Mouse (Mus musculus) liver, postnatal 0 days (tissue): ENCODE results near the gene Igflr1. TPM values are rescaled to one million over a fixed set of nuclear protein-coding genes. Genes with fewer than 3 reads are reported as not detected.

Source experiments
- ATAC-seq: fragments of 200-750 bp; cut with Nextera tagmentation; 2 replicates; pipeline ENCODE4 v1.8.0; 2017; ENCODE audit warnings: mild to moderate bottlenecking, moderate library complexity
- DNase-seq: peaks from one replicate; pipeline ENCODE4 v3.0.0-alpha.2; 2016
- H3K27ac ChIP-seq: fragments of 300-500 bp; sonication (generic); 2 replicates; pipeline ENCODE4 v1.5.1; 2014; ENCODE audit warnings: antibody characterized with exemption, moderate library complexity, mild to moderate bottlenecking, low read depth
- H3K27me3 ChIP-seq: fragments of 300-500 bp; sonication (generic); 2 replicates; pipeline ENCODE4 v1.6.1; 2014; ENCODE audit warnings: low read length, control low read depth, mixed read lengths; ENCODE audit not compliant: insufficient read depth
- H3K36me3 ChIP-seq: fragments of 300-500 bp; sonication (generic); replicated peaks from 2 replicates; pipeline ENCODE4 v1.6.1; 2014; ENCODE audit warnings: mild to moderate bottlenecking, control low read depth, low read length, moderate library complexity, mixed read lengths; ENCODE audit not compliant: insufficient read depth
- H3K4me1 ChIP-seq: fragments of 300-500 bp; sonication (generic); 2 replicates; pipeline ENCODE4 v1.6.1; 2014; ENCODE audit warnings: antibody characterized with exemption, mild to moderate bottlenecking, control low read depth; ENCODE audit not compliant: insufficient read depth
- H3K4me2 ChIP-seq: fragments of 300-500 bp; sonication (generic); 2 replicates; pipeline ENCODE4 v1.6.1; 2014; ENCODE audit warnings: low read depth, mild to moderate bottlenecking, low read length, moderate library complexity, mixed read lengths
- H3K4me3 ChIP-seq: fragments of 300-500 bp; sonication (generic); 2 replicates; pipeline ENCODE4 v1.5.1; 2014; ENCODE audit warnings: low read depth, low read length
- H3K9ac ChIP-seq: fragments of 300-500 bp; sonication (generic); replicated peaks from 2 replicates; pipeline ENCODE4 v1.6.1; 2014; ENCODE audit warnings: mild to moderate bottlenecking, moderate library complexity
- H3K9me3 ChIP-seq: fragments of 300-500 bp; sonication (generic); 2 replicates; pipeline ENCODE4 v1.6.1; 2016; ENCODE audit warnings: mild to moderate bottlenecking, control low read depth, low read length, mixed read lengths
- CTCF ChIP-seq: sonication (generic); IDR thresholded peaks from 2 replicates; pipeline ENCODE4 v1.5.1; 2016; ENCODE audit warnings: antibody characterized with exemption, low read depth
- EP300 ChIP-seq: IDR thresholded peaks from 2 replicates; pipeline ENCODE4 v1.6.1; 2016; ENCODE audit warnings: antibody characterized with exemption, low read depth, mild to moderate bottlenecking
- WGBS: fragments of 180-500 bp; shearing (Covaris S2); extraction: QIAGEN DNeasy Blood & Tissue Kit; methylation state at CpG from one replicate; pipeline ENCODE4 v1.1.7; 2014; ENCODE audit not compliant: insufficient replicate concordance; 5-methylcytosine and 5-hydroxymethylcytosine counted together
- polyA plus RNA-seq: library from polyadenylated mRNA; unstranded; fragments of >200 nt; fragmentation: Nextera tagmentation; extraction: Ambion mirVana; gene quantifications from 2 replicates; pipeline ENCODE4 v1.2.1, GENCODE M21; 2015

Gene Igflr1
- polyA plus RNA-seq, 1 experiment from 2014 or later, result 1.2 TPM

GRCm38 (mm10) chr7:30598786-30599185 is 33.6 kb downstream of the Igflr1 start, which contains the start of gene Zbtb32:
Gene Zbtb32 (minus strand): TSS chr7:30598909.
- H3K9ac ChIP-seq, result 0 out of 2 replicates have a peak within 1 kb of the TSS, but pooled peaks have one; percentile 41
- DNase-seq (no peak), ATAC-seq (no peak)
- 87% methylated on average over 12 of the region's 12 CpGs for WGBS
- peaks cover 16% of the 10 kb centered on the region for H3K4me1 ChIP-seq
- TF ChIP-seq CTCF (no peak), EP300 (no peak)
- no peaks in the 10 kb centered on the region for H3K9me3 ChIP-seq
- no peaks in the 10 kb centered on the region for H3K36me3 ChIP-seq
- no peak within 1 kb of the TSS for H3K4me3 ChIP-seq
- H3K4me2 ChIP-seq, result peak within 1 kb of the TSS; percentile 40; the same call in 1 of the 2 replicates
- H3K27ac ChIP-seq, result no peak within 1 kb of the TSS; the same call in 1 of the 2 replicates
- no peaks in the 10 kb centered on the region for H3K27me3 ChIP-seq

GRCm38 (mm10) chr7:30599933-30600353 is 34.7 kb downstream of the Igflr1 start:
- whole genome bisulfite sequencing, result 5% methylated on average over 16 of the region's 16 CpGs
- H3K4me2 ChIP-seq, result peak overlapping the region; percentile 40

GRCm38 (mm10) chr7:30600651-30601050 is 35.4 kb downstream of the Igflr1 start:
- no peak overlapping the region for H3K4me3 ChIP-seq
- no peak for TF ChIP-seq CTCF
- no peak for TF ChIP-seq EP300
- H3K9ac ChIP-seq, result no peak overlapping the region
- no peak overlapping the region for H3K4me2 ChIP-seq
- no peak for DNase-seq
- peaks cover 13% of the 10 kb centered on the region for H3K4me1 ChIP-seq
- H3K9me3 ChIP-seq, result no peaks in the 10 kb centered on the region
- H3K27ac ChIP-seq, result no peak overlapping the region
- no peaks in the 10 kb centered on the region for H3K36me3 ChIP-seq
- WGBS, result 70% methylated on average over 7 of the region's 7 CpGs
- H3K27me3 ChIP-seq, result no peaks in the 10 kb centered on the region
- ATAC-seq, result no peak

More at GRCm38 (mm10) chr7:30599933-30600353, 34.7 kb downstream of the Igflr1 start:
- TF ChIP-seq CTCF, result no peak
- no peak for TF ChIP-seq EP300
- H3K4me3 ChIP-seq, result no peak overlapping the region
- H3K4me1 ChIP-seq, result peaks cover 13% of the 10 kb centered on the region
- H3K36me3 ChIP-seq, result no peaks in the 10 kb centered on the region
- no peak overlapping the region for H3K27ac ChIP-seq
- ATAC-seq (peak; percentile 99), DNase-seq (peak; percentile 92)
- H3K9ac ChIP-seq, result 0 out of 2 replicates have a peak overlapping the region, but pooled peaks have one; percentile 41
- no peaks in the 10 kb centered on the region for H3K9me3 ChIP-seq
- no peaks in the 10 kb centered on the region for H3K27me3 ChIP-seq

- no peak overlapping the region for H3K27ac ChIP-seq
- ATAC-seq (no peak), DNase-seq (no peak)
- no peaks in the 10 kb centered on the region for H3K9me3 ChIP-seq
- no peaks in the 10 kb centered on the region for H3K27me3 ChIP-seq
- TF ChIP-seq CTCF (no peak), EP300 (no peak)
- H3K36me3 ChIP-seq, result no peaks in the 10 kb centered on the region
- WGBS, result 53% methylated on average over 3 of the region's 3 CpGs
- no peak overlapping the region for H3K4me2 ChIP-seq
- H3K4me3 ChIP-seq, result no peak overlapping the region
- peaks cover 13% of the 10 kb centered on the region for H3K4me1 ChIP-seq
- H3K9ac ChIP-seq, result no peak overlapping the region
These were observed 37.4 kb downstream of the Igflr1 start for GRCm38 (mm10) chr7:30602583-30602982.

GRCm38 (mm10) chr7:30604424-30604823 is 39.2 kb downstream of the Igflr1 start:
- H3K4me1 ChIP-seq, result peaks cover 13% of the 10 kb centered on the region
- WGBS, result 51% methylated on average over 8 of the region's 8 CpGs
- no peaks in the 10 kb centered on the region for H3K27me3 ChIP-seq
- DNase-seq, result no peak
- H3K4me2 ChIP-seq, result no peak overlapping the region
- H3K4me3 ChIP-seq, result no peak overlapping the region
- H3K36me3 ChIP-seq, result no peaks in the 10 kb centered on the region
- H3K9me3 ChIP-seq, result no peaks in the 10 kb centered on the region
- ATAC-seq, result no peak
- no peak for TF ChIP-seq EP300
- TF ChIP-seq CTCF, result no peak
- no peak overlapping the region for H3K9ac ChIP-seq
- H3K27ac ChIP-seq, result no peak overlapping the region

GRCm38 (mm10) chr7:30604944-30605343 is 39.7 kb downstream of the Igflr1 start:
- no peaks in the 10 kb centered on the region for H3K9me3 ChIP-seq
- H3K4me1 ChIP-seq, result peaks cover 8% of the 10 kb centered on the region
- no peaks in the 10 kb centered on the region for H3K27me3 ChIP-seq
- no peaks in the 10 kb centered on the region for H3K36me3 ChIP-seq
- no peak for ATAC-seq
- no peak overlapping the region for H3K4me2 ChIP-seq
- no peak for DNase-seq
- no peak overlapping the region for H3K9ac ChIP-seq
- H3K27ac ChIP-seq, result no peak overlapping the region
- no peak overlapping the region for H3K4me3 ChIP-seq
- WGBS, result 81% methylated on average over 8 of the region's 8 CpGs
- no peak for TF ChIP-seq EP300
- TF ChIP-seq CTCF, result no peak
